Mouse (Mus musculus) cerebellum, postnatal 4 days (tissue): ENCODE data around the gene Gpr108.

Source experiments
- DNase-seq, 2 experiments: peaks; one replicate each; pipeline ENCODE4 v3.0.0; 2022; ENCODE audit warnings: low spot score in 2 of 2, mixed read lengths in 1 of 2

Gpr108 gene

DNA sequence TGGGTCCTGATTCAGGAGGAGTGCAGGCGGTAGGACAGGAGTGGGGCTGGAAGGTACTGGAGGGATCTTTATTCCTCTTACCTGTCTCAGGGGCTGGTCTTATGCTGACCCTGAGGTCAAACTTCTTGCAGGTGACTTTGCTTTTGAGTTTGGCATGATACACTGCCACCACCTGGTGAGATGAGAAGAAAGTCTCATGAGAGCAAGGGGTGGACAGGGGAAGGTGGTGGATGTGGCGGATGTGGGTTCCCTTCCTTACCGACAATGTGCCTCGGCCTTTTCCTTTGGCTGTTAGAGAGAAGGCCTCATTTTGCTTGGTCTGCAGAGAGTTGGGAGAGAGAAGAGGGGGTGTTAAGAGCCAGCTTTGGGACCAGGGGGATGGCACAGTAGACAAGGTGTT is 38.9 kb downstream of the Gpr108 start:
- DNase-seq, result no peak

DNA sequence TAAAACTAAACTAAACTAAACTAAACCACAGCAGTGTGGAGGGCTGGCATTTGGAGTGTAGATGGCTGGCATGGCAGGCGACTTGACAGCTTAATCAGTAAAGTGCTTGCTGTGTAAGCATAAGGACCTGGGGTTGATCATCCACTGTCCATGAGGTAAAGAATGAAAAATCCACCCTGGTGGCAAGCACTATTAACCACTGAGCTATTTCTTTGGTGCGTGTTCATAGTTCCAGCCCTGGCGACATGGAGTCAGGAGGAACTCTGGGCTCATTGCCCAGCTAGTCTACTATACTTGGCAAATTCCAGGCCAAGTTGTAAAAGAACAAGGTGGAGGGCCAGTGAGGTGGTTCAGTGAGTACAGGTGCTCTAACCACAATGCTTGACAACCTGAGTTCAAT is 40.3 kb downstream of the Gpr108 start:
- DNase-seq, result no peak

DNA sequence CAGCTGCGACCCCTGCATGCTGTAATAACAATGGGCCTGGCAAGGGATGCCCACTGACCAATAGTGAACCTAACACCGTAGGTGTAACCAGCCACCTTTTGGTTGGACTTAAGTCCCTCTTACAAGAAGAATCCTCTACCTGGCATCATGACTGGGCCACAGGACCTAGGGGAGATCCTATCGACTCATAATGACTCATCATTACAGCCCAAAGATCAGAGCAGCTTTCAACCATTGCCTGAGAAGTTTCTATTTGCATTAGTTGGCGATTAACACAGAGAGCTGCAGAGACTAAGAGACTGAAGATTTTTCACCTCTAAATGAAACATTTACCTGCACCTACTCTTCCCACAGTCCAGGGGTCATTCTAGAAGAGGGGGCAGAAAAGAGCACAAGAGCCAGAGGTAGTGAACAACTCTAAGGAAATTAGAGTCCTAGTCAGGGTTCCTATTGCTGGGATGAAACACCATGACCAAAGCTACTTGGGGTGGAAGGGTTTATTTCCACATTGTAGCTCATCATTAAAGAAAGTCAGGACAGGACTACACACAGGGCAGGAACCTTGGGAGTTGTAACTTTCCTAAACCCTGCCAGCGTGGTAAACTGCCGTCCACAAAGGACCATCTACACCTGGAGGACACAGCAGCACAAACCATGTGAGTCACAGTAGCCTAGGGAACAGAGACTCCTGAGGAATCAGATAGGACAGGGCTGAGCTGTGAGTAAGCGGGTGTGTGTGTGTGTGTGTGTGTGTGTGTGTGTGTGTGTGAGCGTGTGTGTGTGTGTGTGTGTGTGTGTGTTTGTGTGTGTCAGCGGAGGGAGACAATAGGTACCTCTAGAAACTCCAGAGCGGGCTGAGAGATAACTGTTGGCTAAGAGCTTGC is 46.2 kb downstream of the Gpr108 start:
- no peak for DNase-seq

DNA sequence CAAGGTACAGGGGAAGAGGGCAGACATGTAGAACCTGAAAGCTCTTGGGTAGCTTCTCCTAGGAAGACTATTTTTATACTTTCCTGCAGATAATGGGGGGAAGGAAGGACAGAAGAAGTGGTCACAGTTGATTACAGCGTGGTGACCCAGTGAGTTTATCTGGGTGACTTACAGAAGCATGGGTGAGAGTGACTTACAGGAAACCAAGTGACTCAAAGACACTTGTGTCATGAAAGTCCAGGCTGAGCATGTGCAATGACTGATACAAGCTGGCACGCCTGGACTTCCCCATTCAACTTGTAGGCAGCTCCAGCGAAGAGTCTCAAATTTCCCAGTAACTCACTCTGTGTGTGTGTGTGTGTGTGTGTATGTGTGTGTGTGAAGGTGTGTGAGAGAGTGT is 50.0 kb downstream of the Gpr108 start:
- DNase-seq, result no peak

DNA sequence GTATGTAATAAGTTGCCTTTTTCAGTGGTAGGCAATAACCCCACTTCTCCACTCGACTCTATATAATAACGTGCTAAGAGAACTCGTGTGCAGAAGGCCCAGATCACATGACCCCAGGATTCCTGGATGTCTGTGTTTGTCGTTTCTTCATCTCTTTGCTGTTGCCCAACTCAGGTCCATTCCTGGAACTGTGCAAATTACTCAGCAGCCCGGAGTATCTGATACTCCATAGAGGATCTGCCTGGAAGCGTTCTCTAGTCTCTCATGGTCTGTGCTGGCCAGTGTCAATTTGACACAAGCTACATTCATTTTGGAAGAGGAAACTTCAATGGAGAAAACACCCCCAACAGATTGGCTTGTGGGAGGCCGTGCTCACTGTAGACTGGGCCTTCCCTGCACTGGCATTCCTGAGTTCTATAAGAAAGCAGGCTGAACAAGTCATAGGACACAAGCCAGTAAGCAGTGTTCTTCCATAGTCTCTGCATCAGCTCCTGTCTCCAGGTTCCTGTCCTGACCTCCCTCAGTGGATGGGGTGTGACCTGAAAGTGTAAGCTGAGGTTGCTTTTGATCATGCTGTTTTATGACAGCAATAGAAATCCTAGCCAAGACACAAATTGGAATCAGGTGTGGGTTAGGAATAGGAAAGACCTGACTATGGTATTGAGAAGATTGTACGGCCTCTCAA is 52.8 kb downstream of the Gpr108 start:
- DNase-seq, result no peak

DNA sequence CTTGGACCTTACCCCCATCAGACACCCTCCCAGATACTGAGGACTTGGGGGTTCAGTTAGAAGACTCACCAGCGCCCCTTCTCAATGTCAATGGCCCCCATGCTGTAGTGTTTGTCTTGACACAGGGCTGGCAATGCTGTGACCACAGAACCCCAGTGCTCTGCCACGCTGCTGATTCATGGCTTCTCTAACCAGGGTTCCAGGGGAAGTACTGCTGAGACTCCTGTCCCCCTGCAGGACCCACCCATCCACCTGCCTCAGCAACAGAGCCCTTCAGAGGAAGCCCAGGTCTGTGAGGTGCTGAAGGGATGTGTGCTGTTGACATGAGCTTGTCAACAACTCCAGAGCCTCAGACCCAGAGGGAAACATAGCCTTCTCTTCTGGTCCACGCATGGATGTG is 53.5 kb downstream of the Gpr108 start:
- DNase-seq, result no peak

DNA sequence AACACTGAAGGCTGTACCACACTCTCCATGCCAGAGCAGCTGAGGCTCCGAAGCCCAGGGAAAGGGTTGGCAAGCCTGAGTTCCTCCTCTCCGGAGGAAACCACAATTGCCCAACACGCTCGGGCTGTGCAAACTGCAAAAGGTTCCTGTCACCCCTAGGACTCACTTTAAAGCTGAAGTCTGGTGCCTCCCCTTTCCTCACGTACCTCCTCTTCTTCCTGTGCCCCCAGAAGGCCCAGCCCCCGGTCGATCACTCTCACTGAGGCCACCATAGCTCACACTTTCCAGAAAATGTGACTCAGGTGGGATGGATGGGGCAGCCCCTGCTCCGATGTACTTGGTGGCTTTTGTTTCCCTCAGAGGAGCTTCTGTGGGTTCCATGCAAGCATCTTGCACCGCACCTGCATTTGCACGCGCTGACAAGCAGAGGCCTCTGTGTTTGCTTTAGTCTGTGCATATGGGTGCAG is 54.2 kb downstream of the Gpr108 start, which contains the start of gene Tnfsf14:
Tnfsf14 (minus strand) TSS at position 137 of the 467 bp plus-strand sequence.
- no peak for DNase-seq

DNA sequence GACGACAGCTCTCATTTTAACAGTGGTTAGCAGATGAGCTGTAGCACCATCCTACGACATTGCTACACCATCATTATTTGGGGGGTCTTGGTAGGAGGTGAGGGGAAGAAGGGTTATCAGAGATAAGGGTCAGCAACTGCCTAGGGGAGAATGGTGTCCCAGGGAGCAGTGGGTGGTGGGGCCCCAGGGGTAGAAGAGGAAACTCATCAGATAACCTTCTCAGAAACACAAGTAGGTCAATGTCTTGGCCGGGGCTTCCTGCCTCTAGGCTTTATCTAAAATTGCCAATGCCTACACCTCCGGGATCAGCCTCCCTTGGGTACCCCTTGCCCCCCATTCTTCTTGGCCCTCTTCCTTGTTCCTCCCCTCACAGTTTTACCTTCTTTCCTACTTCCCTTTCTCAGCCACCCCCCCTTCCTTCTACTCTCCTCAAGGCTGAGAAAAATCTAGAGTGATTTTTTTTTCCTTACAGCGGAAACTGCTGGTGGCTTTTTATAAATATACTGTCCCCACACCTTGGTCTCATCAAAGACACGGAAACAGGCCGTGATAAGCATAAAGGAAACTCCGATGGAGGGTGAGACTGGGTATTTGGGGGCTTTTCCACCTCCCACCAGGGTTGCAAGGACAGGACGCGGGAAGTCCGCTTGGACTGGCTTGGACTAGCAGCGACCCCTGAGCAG is 59.6 kb downstream of the Gpr108 start:
- DNase-seq, result no peak

DNA sequence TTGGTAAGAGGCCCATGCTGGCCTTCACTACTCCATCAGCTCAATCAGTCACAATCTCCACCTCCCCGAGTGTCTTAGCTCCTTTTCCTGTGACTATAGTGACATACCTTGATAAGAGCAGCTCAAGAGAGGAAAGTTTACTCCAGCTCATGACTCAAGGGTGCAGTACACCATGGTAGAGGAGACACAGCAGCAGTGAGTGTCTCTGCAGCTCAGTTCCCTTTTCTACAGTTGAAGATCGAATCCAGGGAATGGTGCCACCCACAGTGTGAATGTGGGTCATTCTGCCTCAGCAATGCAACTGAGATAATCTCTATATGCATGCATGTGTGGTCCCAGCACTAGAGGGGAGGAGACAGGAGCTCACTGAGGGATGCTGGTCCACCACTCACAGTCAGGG is 62.6 kb downstream of the Gpr108 start:
- DNase-seq, result peak in 1 of 2 experiments; percentile 2
